Mouse (Mus musculus): ENCODE results near the gene Fut1. TPM values are rescaled to one million over a fixed set of nuclear protein-coding genes. Genes with fewer than 3 reads are reported as not detected.

Gene Fut1
- total and polyA plus RNA-seq, 2 experiments, result 0.15 TPM; not detected in 1

DNA sequence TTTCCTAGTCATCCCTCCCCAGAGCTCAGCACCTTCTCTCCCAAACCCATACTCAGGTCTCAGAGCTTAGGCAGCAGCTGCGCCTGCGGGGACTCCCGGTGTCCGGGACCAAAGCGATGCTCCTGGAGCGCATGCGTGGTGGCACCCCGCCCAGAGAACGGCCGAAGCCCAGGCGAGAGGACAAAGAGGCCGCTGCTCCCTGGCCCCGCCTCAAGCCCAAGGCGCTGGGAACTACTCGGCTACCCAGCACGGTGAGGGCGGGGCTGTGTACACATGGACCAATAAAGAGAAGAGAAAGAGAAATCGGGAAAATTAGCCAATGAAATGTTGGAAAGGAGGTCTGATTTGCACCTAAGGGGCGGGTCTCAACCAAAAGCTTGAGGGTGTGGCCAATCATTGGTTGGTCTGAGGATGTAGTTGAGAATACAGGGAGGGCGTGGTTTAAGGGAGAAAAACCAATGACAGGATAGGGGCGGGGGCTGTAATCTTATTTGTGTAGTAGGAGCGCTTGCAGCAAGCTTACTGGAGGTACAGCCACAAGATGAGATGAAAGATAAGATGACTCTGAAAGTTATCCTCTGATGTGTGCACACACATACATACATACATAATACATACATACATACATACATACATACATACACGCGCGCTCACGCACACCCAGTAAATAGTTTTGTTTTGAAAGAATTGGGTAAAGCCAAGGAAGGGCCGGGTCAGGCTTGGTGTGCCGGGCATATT is 26.5 kb downstream of the Fut1 start:
- Histone ChIP-seq H3K27me3 (ENCODE audit: control insufficient read depth, insufficient read depth, low read length) (peaks cover 3% of the 10 kb centered on the region; the same call in 1 of the 2 replicates), H3K36me3 (ENCODE audit: control insufficient read depth, insufficient read depth, low read length) (no peaks in the 10 kb centered on the region), H3K4me3 (ENCODE audit: insufficient read depth, low read depth, low read length) (peak overlapping the region; percentile 3; the same call in 1 of the 2 replicates), H3K4me1 (ENCODE audit: control insufficient read depth, insufficient read depth, low read length) (no peaks in the 10 kb centered on the region), H3K27ac (replicated peaks; ENCODE audit: insufficient read depth, low read depth, low read length) (no peak overlapping the region), H3K9ac (ENCODE audit: low read depth, low read length) (0 out of 2 replicates have a peak overlapping the region, but pooled peaks have one; percentile 35), H3K79me2 (ENCODE audit: control insufficient read depth, insufficient read depth, low read length) (no peaks in the 10 kb centered on the region)
- DNase-seq (ENCODE audit: extremely low read depth, low read depth, low spot score), result peak; percentile 43
- WGBS, result 16% methylated on average over 28 of the region's 28 CpGs
- no peak for TF ChIP-seq POLR2A (IDR thresholded peaks at IDR 0.05; ENCODE audit: extremely low read depth, insufficient read depth, low read length)
- no peak for TF ChIP-seq CTCF (IDR thresholded peaks at IDR 0.05; ENCODE audit: low read depth, low read length)

DNA sequence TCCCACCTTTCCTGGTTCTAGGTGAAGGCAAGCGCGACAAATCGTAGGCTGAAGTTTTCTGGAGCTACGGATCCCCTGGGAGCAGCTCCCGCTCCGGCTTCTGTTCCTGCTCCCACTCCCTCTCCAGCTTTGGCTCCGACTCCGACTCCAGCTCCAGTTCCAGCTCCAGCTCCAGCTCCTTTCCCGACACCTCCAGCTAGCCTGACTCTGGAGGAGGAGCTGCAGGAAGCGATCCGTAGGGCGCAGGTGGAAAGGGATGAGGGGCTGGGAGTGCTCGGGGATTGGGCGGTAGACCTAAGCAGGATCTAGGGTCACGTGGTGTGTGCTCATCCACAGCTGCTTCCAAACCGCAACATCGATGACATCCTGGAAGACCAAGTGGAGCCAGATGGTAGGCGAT is 27.1 kb downstream of the Fut1 start:
- TF ChIP-seq CTCF (IDR thresholded peaks at IDR 0.05; ENCODE audit: low read depth, low read length), result no peak
- TF ChIP-seq POLR2A (IDR thresholded peaks at IDR 0.05; ENCODE audit: extremely low read depth, insufficient read depth, low read length), result no peak
- H3K27me3 ChIP-seq (ENCODE audit: control insufficient read depth, insufficient read depth, low read length), result peaks cover 3% of the 10 kb centered on the region; the same call in 1 of the 2 replicates
- no peaks in the 10 kb centered on the region for H3K36me3 ChIP-seq (ENCODE audit: control insufficient read depth, insufficient read depth, low read length)
- 24% methylated on average over 18 of the region's 18 CpGs for WGBS
- no peak for DNase-seq (ENCODE audit: extremely low read depth, low read depth, low spot score)
- no peak overlapping the region for H3K9ac ChIP-seq (ENCODE audit: low read depth, low read length)
- no peaks in the 10 kb centered on the region for H3K79me2 ChIP-seq (ENCODE audit: control insufficient read depth, insufficient read depth, low read length)
- no peaks in the 10 kb centered on the region for H3K4me1 ChIP-seq (ENCODE audit: control insufficient read depth, insufficient read depth, low read length)
- H3K27ac ChIP-seq (replicated peaks; ENCODE audit: insufficient read depth, low read depth, low read length), result no peak overlapping the region
- H3K4me3 ChIP-seq (ENCODE audit: insufficient read depth, low read depth, low read length), result peak overlapping the region; percentile 1; the same call in 1 of the 2 replicates

DNA sequence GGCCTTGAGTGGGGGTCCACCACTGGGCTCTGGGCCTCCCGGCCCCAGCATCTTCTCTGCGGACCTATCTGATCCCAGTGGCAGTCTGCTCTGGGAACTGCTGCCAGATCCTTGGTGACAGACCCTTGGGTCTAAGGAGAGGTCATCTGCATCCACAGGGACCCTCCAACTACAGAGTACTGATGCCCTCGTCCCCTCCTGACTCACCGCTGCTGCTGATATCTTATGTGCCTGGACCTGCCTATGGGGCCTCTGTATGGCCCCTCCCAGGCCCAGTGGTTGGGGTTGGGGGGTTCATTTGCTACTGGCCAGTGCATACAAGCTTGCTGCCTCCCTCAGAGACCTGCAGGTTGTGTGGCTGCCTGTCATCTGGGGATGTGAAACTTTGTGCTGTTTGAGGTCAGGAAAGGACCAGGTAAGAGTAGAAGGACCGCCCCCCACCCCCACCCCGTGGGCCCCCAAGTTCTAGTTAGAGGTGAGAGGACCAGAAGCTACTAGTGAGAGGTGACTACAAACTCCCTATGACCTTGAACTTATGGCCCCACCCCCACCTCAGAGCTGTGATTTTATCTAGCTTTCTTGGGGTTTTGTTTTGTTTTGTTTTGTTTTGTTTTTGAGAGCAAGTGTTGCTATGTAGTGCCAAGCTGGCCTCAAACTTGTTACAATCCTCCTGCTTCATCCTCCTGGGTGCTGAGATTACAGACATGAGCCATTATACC is 27.9 kb downstream of the Fut1 start:
- H3K4me1 ChIP-seq (ENCODE audit: control insufficient read depth, insufficient read depth, low read length), result no peaks in the 10 kb centered on the region
- TF ChIP-seq CTCF (IDR thresholded peaks at IDR 0.05; ENCODE audit: low read depth, low read length) (no peak), POLR2A (IDR thresholded peaks at IDR 0.05; ENCODE audit: extremely low read depth, insufficient read depth, low read length) (no peak)
- H3K9ac ChIP-seq (ENCODE audit: low read depth, low read length), result no peak overlapping the region
- DNase-seq (ENCODE audit: extremely low read depth, low read depth, low spot score), result no peak
- WGBS, result 81% methylated on average over 6 of the region's 6 CpGs
- no peaks in the 10 kb centered on the region for H3K79me2 ChIP-seq (ENCODE audit: control insufficient read depth, insufficient read depth, low read length)
- H3K27ac ChIP-seq (replicated peaks; ENCODE audit: insufficient read depth, low read depth, low read length), result no peak overlapping the region
- no peak overlapping the region for H3K4me3 ChIP-seq (ENCODE audit: insufficient read depth, low read depth, low read length)
- peaks cover 3% of the 10 kb centered on the region; the same call in 1 of the 2 replicates for H3K27me3 ChIP-seq (ENCODE audit: control insufficient read depth, insufficient read depth, low read length)
- H3K36me3 ChIP-seq (ENCODE audit: control insufficient read depth, insufficient read depth, low read length), result no peaks in the 10 kb centered on the region

DNA sequence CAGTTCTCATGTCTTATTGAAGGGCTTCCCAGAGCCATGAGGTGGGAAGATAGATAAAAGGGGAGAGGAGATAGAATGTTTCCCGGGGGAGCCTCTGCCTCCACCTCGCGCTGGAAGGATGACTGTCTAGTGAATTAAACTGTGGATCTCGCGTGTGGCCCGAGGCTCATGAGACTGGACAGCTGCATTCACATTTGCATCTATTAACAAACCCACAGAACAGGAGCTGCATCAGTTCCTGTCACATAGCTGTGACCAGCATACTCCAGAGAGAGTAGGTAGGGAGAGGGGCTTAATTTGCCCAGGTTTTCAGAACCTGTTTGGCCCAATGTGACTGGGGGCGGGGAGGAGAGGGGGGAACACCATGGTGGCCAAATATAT is 28.5 kb downstream of the Fut1 start:
- no peak for DNase-seq (ENCODE audit: extremely low read depth, low read depth, low spot score)
- no peak for TF ChIP-seq CTCF (IDR thresholded peaks at IDR 0.05; ENCODE audit: low read depth, low read length)
- TF ChIP-seq POLR2A (IDR thresholded peaks at IDR 0.05; ENCODE audit: extremely low read depth, insufficient read depth, low read length), result no peak
- no peaks in the 10 kb centered on the region for H3K4me1 ChIP-seq (ENCODE audit: control insufficient read depth, insufficient read depth, low read length)
- H3K4me3 ChIP-seq (ENCODE audit: insufficient read depth, low read depth, low read length), result no peak overlapping the region
- H3K27ac ChIP-seq (replicated peaks; ENCODE audit: insufficient read depth, low read depth, low read length), result no peak overlapping the region
- no peaks in the 10 kb centered on the region for H3K79me2 ChIP-seq (ENCODE audit: control insufficient read depth, insufficient read depth, low read length)
- H3K36me3 ChIP-seq (ENCODE audit: control insufficient read depth, insufficient read depth, low read length), result no peaks in the 10 kb centered on the region
- no peak overlapping the region for H3K9ac ChIP-seq (ENCODE audit: low read depth, low read length)
- 90% methylated on average over 7 of the region's 7 CpGs for WGBS
- peaks cover 3% of the 10 kb centered on the region; the same call in 1 of the 2 replicates for H3K27me3 ChIP-seq (ENCODE audit: control insufficient read depth, insufficient read depth, low read length)

DNA sequence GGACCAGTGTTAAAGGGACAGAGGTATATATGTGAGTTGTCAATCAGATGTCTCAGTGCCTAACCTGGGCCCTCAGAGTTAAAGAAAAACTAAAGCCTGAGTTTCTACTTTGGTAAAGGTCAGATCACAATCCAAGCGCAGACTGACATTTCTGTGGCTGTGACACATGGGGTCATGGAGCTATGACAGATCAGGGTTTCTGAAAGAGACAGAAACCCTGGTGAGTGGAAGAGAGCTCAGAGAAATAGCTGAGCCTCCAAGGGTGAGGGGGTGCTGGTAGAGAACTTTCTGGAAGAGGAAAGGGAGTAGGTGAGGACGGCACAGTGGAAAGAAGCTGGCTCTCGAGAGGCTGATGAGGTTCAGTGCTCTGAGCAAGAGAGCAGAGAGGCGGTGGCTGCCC is 29.6 kb downstream of the Fut1 start:
- Histone ChIP-seq H3K27me3 (ENCODE audit: control insufficient read depth, insufficient read depth, low read length) (peaks cover 3% of the 10 kb centered on the region; the same call in 1 of the 2 replicates), H3K36me3 (ENCODE audit: control insufficient read depth, insufficient read depth, low read length) (no peaks in the 10 kb centered on the region), H3K4me3 (ENCODE audit: insufficient read depth, low read depth, low read length) (no peak overlapping the region), H3K79me2 (ENCODE audit: control insufficient read depth, insufficient read depth, low read length) (no peaks in the 10 kb centered on the region), H3K9ac (ENCODE audit: low read depth, low read length) (no peak overlapping the region), H3K4me1 (ENCODE audit: control insufficient read depth, insufficient read depth, low read length) (no peaks in the 10 kb centered on the region), H3K27ac (replicated peaks; ENCODE audit: insufficient read depth, low read depth, low read length) (no peak overlapping the region)
- TF ChIP-seq POLR2A (IDR thresholded peaks at IDR 0.05; ENCODE audit: extremely low read depth, insufficient read depth, low read length) (no peak), CTCF (IDR thresholded peaks at IDR 0.05; ENCODE audit: low read depth, low read length) (no peak)
- WGBS, result 93% methylated on average over 4 of the region's 4 CpGs
- no peak for DNase-seq (ENCODE audit: extremely low read depth, low read depth, low spot score)

Measured in liver, adult 2 months (tissue).